Mouse (Mus musculus) midbrain, embryonic 16.5 days (tissue): ENCODE measurements around the gene Scaf4. TPM values are rescaled to one million over a fixed set of nuclear protein-coding genes. Genes with fewer than 3 reads are reported as not detected.
"Not testable (repeated sequence)": the region's sequence is repeated elsewhere in the genome, so short reads cannot be mapped to it uniquely, and the experiment has no call there.

ENCODE experiments used
- ATAC-seq: fragments of 200-750 bp; cut with Nextera tagmentation; 2 replicates; pipeline ENCODE4 v1.8.0; 2017; ENCODE audit warnings: moderate TSS enrichment
- H3K27ac ChIP-seq: fragments of 300-500 bp; sonication (generic); 2 replicates; pipeline ENCODE4 v1.5.1; 2014; ENCODE audit warnings: mild to moderate bottlenecking, low read length, mixed read lengths
- H3K27me3 ChIP-seq: fragments of 300-500 bp; sonication (generic); 2 replicates; pipeline ENCODE4 v1.6.1; 2014; ENCODE audit warnings: low read depth, low read length, mixed read lengths; ENCODE audit not compliant: control insufficient read depth, insufficient read depth
- H3K36me3 ChIP-seq: fragments of 300-500 bp; sonication (generic); 2 replicates; pipeline ENCODE4 v1.6.1; 2014; ENCODE audit warnings: mild to moderate bottlenecking, low read length, moderate library complexity, mixed read lengths; ENCODE audit not compliant: control insufficient read depth, insufficient read depth
- H3K4me1 ChIP-seq: fragments of 300-500 bp; sonication (generic); 2 replicates; pipeline ENCODE4 v1.6.1; 2014; ENCODE audit warnings: mild to moderate bottlenecking, low read length, mixed read lengths; ENCODE audit not compliant: control insufficient read depth, insufficient read depth
- H3K4me2 ChIP-seq: fragments of 300-500 bp; sonication (generic); 2 replicates; pipeline ENCODE4 v1.6.1; 2014; ENCODE audit warnings: mild to moderate bottlenecking, low read length, mixed read lengths
- H3K4me3 ChIP-seq: fragments of 300-500 bp; sonication (generic); 2 replicates; pipeline ENCODE4 v1.5.1; 2014; ENCODE audit warnings: low read depth, mild to moderate bottlenecking, low read length, moderate library complexity, mixed read lengths
- H3K9ac ChIP-seq: fragments of 300-500 bp; sonication (generic); 2 replicates; pipeline ENCODE4 v1.6.1; 2014; ENCODE audit warnings: low read depth, low read length, mixed read lengths
- H3K9me3 ChIP-seq: fragments of 300-500 bp; sonication (generic); replicated peaks from 2 replicates; pipeline ENCODE4 v1.6.1; 2014; ENCODE audit warnings: mild to moderate bottlenecking, low read length, mixed read lengths; ENCODE audit not compliant: control insufficient read depth, poor library complexity, severe bottlenecking
- WGBS: fragments of 180-500 bp; shearing (Covaris S2); extraction: QIAGEN DNeasy Blood & Tissue Kit; methylation state at CpG from one replicate; pipeline ENCODE4 v1.1.7; 2014; 5-methylcytosine and 5-hydroxymethylcytosine counted together
- polyA plus RNA-seq: library from polyadenylated mRNA; unstranded; fragments of >200 nt; fragmentation: Nextera tagmentation; extraction: Ambion mirVana; gene quantifications from 2 replicates; pipeline ENCODE4 v1.2.1, GENCODE M21; 2015

The Scaf4 gene
- polyA plus RNA-seq, 1 experiment from 2014 or later: 22.6 TPM

DNA sequence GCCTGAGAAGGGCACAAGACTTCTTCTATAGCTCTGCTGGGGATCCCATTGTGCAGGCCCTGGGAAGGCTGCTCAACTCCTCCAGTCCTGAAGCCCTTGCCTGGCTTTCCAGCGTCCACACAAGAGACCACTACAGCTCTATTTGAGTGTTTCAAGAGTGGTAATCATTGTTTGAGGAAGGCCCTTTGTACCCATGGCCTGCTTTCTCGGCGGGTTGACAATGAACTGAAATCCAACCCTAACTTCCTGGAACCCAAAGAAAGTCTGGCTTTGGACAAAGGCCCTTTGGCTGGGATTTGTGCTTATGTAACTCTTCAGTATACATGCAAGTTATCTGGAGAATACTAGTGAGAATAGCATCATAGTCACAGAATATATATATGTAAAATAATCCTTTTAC is 66.9 kb downstream of the Scaf4 start:
- peaks cover 9% of the 10 kb centered on the region for H3K4me1 ChIP-seq
- H3K4me3 ChIP-seq: no peak overlapping the region
- no peak overlapping the region for H3K4me2 ChIP-seq
- H3K27me3 ChIP-seq: no peaks in the 10 kb centered on the region
- 23% methylated on average over 3 of the region's 3 CpGs for WGBS
- H3K27ac ChIP-seq: no peak overlapping the region
- ATAC-seq: no peak
- no peaks in the 10 kb centered on the region for H3K9me3 ChIP-seq
- no peaks in the 10 kb centered on the region for H3K36me3 ChIP-seq
- H3K9ac ChIP-seq: no peak overlapping the region

DNA sequence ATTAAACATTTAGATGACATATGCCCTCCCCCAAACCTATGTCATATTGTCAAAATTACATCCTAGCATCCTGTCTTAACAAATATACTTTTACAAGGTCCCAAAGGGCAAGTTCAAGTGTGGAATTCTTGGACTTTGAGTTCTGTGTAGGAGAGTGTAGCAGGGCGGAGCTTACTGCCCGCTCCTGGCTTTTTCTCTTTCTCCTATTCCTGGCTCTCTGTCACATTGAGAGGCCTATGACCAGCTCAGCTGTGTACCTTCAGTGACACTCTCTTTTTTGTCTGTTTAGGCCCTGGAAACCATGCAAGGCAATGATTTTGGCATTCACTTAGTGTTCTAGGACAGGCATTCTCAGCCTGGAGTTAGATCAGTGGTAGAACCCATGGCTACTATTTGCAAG is 67.9 kb downstream of the Scaf4 start:
- no peaks in the 10 kb centered on the region for H3K4me1 ChIP-seq
- H3K9ac ChIP-seq: no peak overlapping the region
- no peak overlapping the region for H3K4me3 ChIP-seq
- no peak for ATAC-seq
- H3K27me3 ChIP-seq: no peaks in the 10 kb centered on the region
- 88% methylated on average over 2 of the region's 2 CpGs for WGBS
- no peaks in the 10 kb centered on the region for H3K36me3 ChIP-seq
- H3K9me3 ChIP-seq: no peaks in the 10 kb centered on the region
- no peak overlapping the region for H3K4me2 ChIP-seq
- H3K27ac ChIP-seq: no peak overlapping the region

- ATAC-seq, H3K4me1 ChIP-seq: not testable (repeated sequence)
Measured at GRCm38 (mm10) chr16:90215879-90216278, 68.4 kb downstream of the Scaf4 start.

GRCm38 (mm10) chr16:90214731-90215565 is 69.4 kb downstream of the Scaf4 start:
- ATAC-seq: no peak
- H3K36me3 ChIP-seq: no peaks in the 10 kb centered on the region
- H3K27ac ChIP-seq: no peak overlapping the region
- H3K4me2 ChIP-seq: no peak overlapping the region
- H3K27me3 ChIP-seq: no peaks in the 10 kb centered on the region
- H3K4me3 ChIP-seq: no peak overlapping the region
- H3K9ac ChIP-seq: no peak overlapping the region
- no peaks in the 10 kb centered on the region for H3K9me3 ChIP-seq
- WGBS: 95% methylated on average over 11 of the region's 11 CpGs
- no peaks in the 10 kb centered on the region for H3K4me1 ChIP-seq

More at GRCm38 (mm10) chr16:90215879-90216278, 68.4 kb downstream of the Scaf4 start:
- H3K27me3 ChIP-seq, H3K4me2 ChIP-seq, H3K9me3 ChIP-seq, H3K27ac ChIP-seq, H3K4me3 ChIP-seq, H3K36me3 ChIP-seq, H3K9ac ChIP-seq: not testable (repeated sequence)
- 88% methylated on average over 5 of the region's 5 CpGs for WGBS

DNA sequence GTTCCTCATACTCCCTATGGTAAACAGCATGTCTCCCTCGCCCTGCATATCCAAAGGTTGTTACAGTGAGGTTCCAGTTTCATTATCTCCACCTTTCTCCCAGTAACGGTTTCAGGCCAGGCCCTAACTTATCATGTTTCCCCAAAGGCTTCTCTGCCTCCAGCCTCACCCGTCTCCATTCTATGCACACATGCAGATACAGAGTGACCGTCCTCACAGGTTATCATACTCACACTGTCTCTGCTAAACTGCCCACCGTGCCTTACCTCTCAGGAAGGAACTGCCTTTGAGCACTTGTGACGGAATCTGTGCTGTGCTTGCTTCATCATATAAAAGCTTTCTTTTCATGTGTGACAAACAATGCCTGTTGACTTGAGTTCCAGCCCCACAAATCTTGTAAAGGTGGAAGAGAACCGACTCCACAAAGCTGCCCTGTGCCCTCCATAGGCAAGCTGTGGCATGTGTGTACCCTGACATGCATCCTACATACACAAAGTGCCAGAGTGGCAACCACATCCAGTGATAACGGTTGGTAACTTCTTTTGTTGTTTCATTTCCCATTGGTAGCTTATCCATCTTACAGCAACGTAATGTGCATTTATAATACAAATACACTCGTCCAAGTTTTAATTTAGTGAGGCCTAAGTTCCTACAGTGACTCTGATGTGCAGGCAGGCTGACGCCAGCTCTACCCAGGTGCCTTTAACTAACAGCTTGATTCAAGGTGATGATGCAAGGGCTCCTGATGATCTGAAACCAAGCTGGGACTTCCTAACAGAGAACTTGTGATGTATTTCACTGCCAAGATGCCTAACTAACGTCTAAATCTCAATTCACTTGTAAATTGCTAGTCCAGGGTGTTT is 70.6 kb downstream of the Scaf4 start:
- no peak overlapping the region for H3K4me3 ChIP-seq
- no peaks in the 10 kb centered on the region for H3K9me3 ChIP-seq
- H3K4me2 ChIP-seq: no peak overlapping the region
- H3K9ac ChIP-seq: no peak overlapping the region
- no peak overlapping the region for H3K27ac ChIP-seq
- no peaks in the 10 kb centered on the region for H3K36me3 ChIP-seq
- 81% methylated on average over 12 of the region's 12 CpGs for WGBS
- no peaks in the 10 kb centered on the region for H3K27me3 ChIP-seq
- no peaks in the 10 kb centered on the region for H3K4me1 ChIP-seq
- ATAC-seq: no peak

- Histone ChIP-seq H3K27ac (no peak overlapping the region), H3K9me3 (no peaks in the 10 kb centered on the region), H3K4me2 (no peak overlapping the region), H3K4me3 (no peak overlapping the region), H3K9ac (no peak overlapping the region), H3K36me3 (no peaks in the 10 kb centered on the region), H3K4me1 (no peaks in the 10 kb centered on the region), H3K27me3 (no peaks in the 10 kb centered on the region)
- no peak for ATAC-seq
- 86% methylated on average over 8 of the region's 8 CpGs for WGBS
Measured at GRCm38 (mm10) chr16:90211767-90212166, 72.5 kb downstream of the Scaf4 start.

GRCm38 (mm10) chr16:90210717-90211116 is 73.6 kb downstream of the Scaf4 start:
- no peaks in the 10 kb centered on the region for H3K4me1 ChIP-seq
- no peak overlapping the region for H3K27ac ChIP-seq
- 91% methylated on average over 10 of the region's 10 CpGs for WGBS
- no peaks in the 10 kb centered on the region for H3K27me3 ChIP-seq
- no peak overlapping the region for H3K4me2 ChIP-seq
- ATAC-seq: no peak
- no peak overlapping the region for H3K9ac ChIP-seq
- no peaks in the 10 kb centered on the region for H3K36me3 ChIP-seq
- no peaks in the 10 kb centered on the region for H3K9me3 ChIP-seq
- no peak overlapping the region for H3K4me3 ChIP-seq

DNA sequence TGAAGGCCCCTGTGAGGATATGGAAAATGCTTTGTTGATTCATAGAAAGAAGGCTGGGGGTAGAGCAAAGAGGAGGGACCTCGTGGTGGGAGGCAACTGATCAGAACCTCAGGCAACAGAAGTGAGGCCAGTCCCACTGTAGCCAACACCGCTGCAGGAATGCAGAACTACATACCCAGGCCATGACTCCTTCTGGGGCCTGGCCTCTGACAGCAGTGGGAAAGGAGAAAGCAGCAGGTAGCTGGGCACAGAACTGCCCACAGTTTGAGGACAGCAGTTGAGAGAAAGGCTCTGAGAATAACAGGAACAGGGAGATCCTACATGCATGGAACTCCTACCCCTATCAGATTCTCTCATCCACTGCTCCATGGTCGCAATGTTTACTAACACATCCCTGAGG is 75.3 kb downstream of the Scaf4 start:
- 90% methylated on average over 3 of the region's 3 CpGs for WGBS
- no peaks in the 10 kb centered on the region for H3K36me3 ChIP-seq
- H3K4me3 ChIP-seq: no peak overlapping the region
- no peak overlapping the region for H3K27ac ChIP-seq
- no peaks in the 10 kb centered on the region for H3K4me1 ChIP-seq
- no peak overlapping the region for H3K4me2 ChIP-seq
- no peak overlapping the region for H3K9ac ChIP-seq
- no peaks in the 10 kb centered on the region for H3K27me3 ChIP-seq
- H3K9me3 ChIP-seq: no peaks in the 10 kb centered on the region
- no peak for ATAC-seq

GRCm38 (mm10) chr16:90204868-90205267 is 79.4 kb downstream of the Scaf4 start:
- Histone ChIP-seq H3K27me3 (no peaks in the 10 kb centered on the region), H3K36me3 (no peaks in the 10 kb centered on the region), H3K9me3 (no peaks in the 10 kb centered on the region), H3K4me3 (no peak overlapping the region), H3K4me1 (no peaks in the 10 kb centered on the region), H3K4me2 (no peak overlapping the region), H3K9ac (no peak overlapping the region), H3K27ac (no peak overlapping the region)
- WGBS: 94% methylated on average over 2 of the region's 2 CpGs
- ATAC-seq: no peak
